Mouse (Mus musculus): ENCODE results near the gene Strn3. TPM values are rescaled to one million over a fixed set of nuclear protein-coding genes. Genes with fewer than 3 reads are reported as not detected.

The Strn3 gene
- polyA plus RNA-seq, 1 experiment: 31.3 TPM

DNA sequence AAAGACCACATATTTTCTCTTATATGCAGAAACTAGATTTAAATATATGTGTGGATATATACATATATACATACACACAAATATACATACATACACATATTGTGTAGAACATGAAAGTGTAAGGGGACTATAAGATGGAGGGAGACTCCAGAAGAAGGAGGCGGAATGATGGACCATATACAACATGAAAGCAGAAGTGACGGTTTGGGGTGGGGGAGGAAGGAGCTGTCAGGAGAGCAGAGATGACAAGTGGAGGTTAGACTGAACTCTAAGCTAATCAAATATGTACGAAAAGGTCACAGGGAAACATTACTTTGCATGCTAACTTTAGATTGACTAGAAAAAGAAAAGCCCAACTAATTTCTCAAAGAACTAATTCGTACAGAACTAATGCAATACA lies 119.0 kb downstream of the Strn3 start:
- H3ac ChIP-seq (ENCODE audit: control insufficient read depth, insufficient read length): no peak overlapping the region
- TF ChIP-seq E2F4 (IDR thresholded peaks at IDR 0.05; ENCODE audit: insufficient read depth) (no peak), USF1 (IDR thresholded peaks at IDR 0.05; ENCODE audit: low read depth) (no peak), POLR2AphosphoS2 (IDR thresholded peaks at IDR 0.05; ENCODE audit: insufficient read length, low read depth) (no peak)
- no peak overlapping the region for H3K4me2 ChIP-seq (ENCODE audit: low read depth)
- no peaks in the 10 kb centered on the region for H3K79me2 ChIP-seq (ENCODE audit: control insufficient read depth, insufficient read depth)
- H3K27me3 ChIP-seq (ENCODE audit: control insufficient read depth, insufficient read depth, insufficient read length): no peaks in the 10 kb centered on the region
- no peaks in the 10 kb centered on the region for H3K36me3 ChIP-seq (ENCODE audit: control insufficient read depth, insufficient read depth)
- H3K4me3 ChIP-seq: no peak overlapping the region

DNA sequence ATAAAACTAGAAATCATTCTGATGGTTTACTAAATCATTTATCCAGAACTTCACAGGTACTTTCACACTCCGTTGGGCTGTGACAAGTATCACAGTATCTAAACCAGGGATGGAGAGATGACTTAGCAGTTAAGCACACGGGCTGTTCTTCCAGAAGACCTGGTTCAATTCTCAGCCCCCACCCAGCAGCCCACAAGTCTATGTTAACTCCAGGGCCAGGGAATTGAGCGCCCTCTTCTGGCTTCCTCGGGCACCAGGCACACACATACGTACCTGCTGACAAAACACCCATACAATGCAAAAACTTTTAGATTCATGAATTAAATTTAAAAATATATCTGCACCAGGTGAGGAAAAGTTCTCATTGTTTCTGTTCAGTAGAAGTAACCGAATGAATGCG lies 121.8 kb downstream of the Strn3 start:
- Histone ChIP-seq H3ac (ENCODE audit: control insufficient read depth, insufficient read length) (no peak overlapping the region), H3K27me3 (ENCODE audit: control insufficient read depth, insufficient read depth, insufficient read length) (no peaks in the 10 kb centered on the region), H3K4me2 (ENCODE audit: low read depth) (no peak overlapping the region), H3K79me2 (ENCODE audit: control insufficient read depth, insufficient read depth) (no peaks in the 10 kb centered on the region), H3K4me3 (no peak overlapping the region), H3K36me3 (ENCODE audit: control insufficient read depth, insufficient read depth) (no peaks in the 10 kb centered on the region)
- TF ChIP-seq SRF (IDR thresholded peaks at IDR 0.05; ENCODE audit: control insufficient read depth, insufficient read length, low read depth): no peak
- TF ChIP-seq CEBPB (IDR thresholded peaks at IDR 0.05; ENCODE audit: insufficient read depth, poor library complexity, severe bottlenecking): no peak
- TF ChIP-seq TCF3 (IDR thresholded peaks at IDR 0.05; ENCODE audit: insufficient read length, low read depth): no peak
- no peak for TF ChIP-seq E2F4 (IDR thresholded peaks at IDR 0.05; ENCODE audit: insufficient read depth)
- no peak for TF ChIP-seq POLR2A (IDR thresholded peaks at IDR 0.05; ENCODE audit: insufficient read length, low read depth)
- no peak for TF ChIP-seq MYOG (IDR thresholded peaks at IDR 0.05; ENCODE audit: control insufficient read depth in 1 of 3, insufficient read depth in 1 of 3, insufficient read length in 2 of 3, low read depth in 2 of 3)
- no peak for TF ChIP-seq USF1 (IDR thresholded peaks at IDR 0.05; ENCODE audit: low read depth)
- no peak for TF ChIP-seq POLR2AphosphoS2 (IDR thresholded peaks at IDR 0.05; ENCODE audit: insufficient read length, low read depth)
- TF ChIP-seq MAX (IDR thresholded peaks at IDR 0.05; ENCODE audit: low read depth): no peak
- TF ChIP-seq TCF12 (IDR thresholded peaks at IDR 0.05; ENCODE audit: insufficient read depth, poor library complexity, severe bottlenecking): no peak
- no peak for TF ChIP-seq REST (IDR thresholded peaks at IDR 0.05; ENCODE audit: insufficient read depth, insufficient read length)
- no peak for TF ChIP-seq MYOD1 (IDR thresholded peaks at IDR 0.05; ENCODE audit: control insufficient read depth in 1 of 3, insufficient read length in 2 of 3, low read depth in 2 of 3)

DNA sequence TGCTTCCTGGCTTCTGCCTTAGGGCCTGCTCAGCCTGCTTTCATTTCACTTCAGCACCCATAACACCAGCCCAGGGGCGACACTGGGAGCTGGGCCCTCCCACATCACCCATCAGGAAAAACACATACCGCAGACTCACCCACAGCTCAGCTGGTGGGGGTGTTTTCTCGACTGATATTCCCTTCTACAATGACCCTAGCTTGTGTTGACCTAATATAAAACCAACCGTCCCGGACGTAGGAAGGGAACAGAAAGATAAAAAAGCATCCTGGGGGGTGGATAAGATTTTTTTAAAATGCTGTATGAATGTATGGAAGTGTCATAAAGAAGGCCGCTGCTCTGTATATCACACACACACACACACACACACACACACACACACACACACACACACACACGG lies 122.2 kb downstream of the Strn3 start:
- Histone ChIP-seq H3ac (ENCODE audit: control insufficient read depth, insufficient read length) (no peak overlapping the region), H3K4me3 (no peak overlapping the region), H3K79me2 (ENCODE audit: control insufficient read depth, insufficient read depth) (no peaks in the 10 kb centered on the region), H3K4me2 (ENCODE audit: low read depth) (no peak overlapping the region), H3K27me3 (ENCODE audit: control insufficient read depth, insufficient read depth, insufficient read length) (no peaks in the 10 kb centered on the region), H3K36me3 (ENCODE audit: control insufficient read depth, insufficient read depth) (no peaks in the 10 kb centered on the region)
- TF ChIP-seq E2F4 (IDR thresholded peaks at IDR 0.05; ENCODE audit: insufficient read depth): no peak
- no peak for TF ChIP-seq MAX (IDR thresholded peaks at IDR 0.05; ENCODE audit: low read depth)
- no peak for TF ChIP-seq MYOG (IDR thresholded peaks at IDR 0.05; ENCODE audit: control insufficient read depth in 1 of 3, insufficient read depth in 1 of 3, insufficient read length in 2 of 3, low read depth in 2 of 3)
- no peak for TF ChIP-seq REST (IDR thresholded peaks at IDR 0.05; ENCODE audit: insufficient read depth, insufficient read length)
- TF ChIP-seq MYOD1 (IDR thresholded peaks at IDR 0.05; ENCODE audit: control insufficient read depth in 1 of 3, insufficient read length in 2 of 3, low read depth in 2 of 3): no peak
- TF ChIP-seq SRF (IDR thresholded peaks at IDR 0.05; ENCODE audit: control insufficient read depth, insufficient read length, low read depth): no peak
- no peak for TF ChIP-seq POLR2AphosphoS2 (IDR thresholded peaks at IDR 0.05; ENCODE audit: insufficient read length, low read depth)
- TF ChIP-seq CEBPB (IDR thresholded peaks at IDR 0.05; ENCODE audit: insufficient read depth, poor library complexity, severe bottlenecking): no peak
- no peak for TF ChIP-seq TCF3 (IDR thresholded peaks at IDR 0.05; ENCODE audit: insufficient read length, low read depth)

DNA sequence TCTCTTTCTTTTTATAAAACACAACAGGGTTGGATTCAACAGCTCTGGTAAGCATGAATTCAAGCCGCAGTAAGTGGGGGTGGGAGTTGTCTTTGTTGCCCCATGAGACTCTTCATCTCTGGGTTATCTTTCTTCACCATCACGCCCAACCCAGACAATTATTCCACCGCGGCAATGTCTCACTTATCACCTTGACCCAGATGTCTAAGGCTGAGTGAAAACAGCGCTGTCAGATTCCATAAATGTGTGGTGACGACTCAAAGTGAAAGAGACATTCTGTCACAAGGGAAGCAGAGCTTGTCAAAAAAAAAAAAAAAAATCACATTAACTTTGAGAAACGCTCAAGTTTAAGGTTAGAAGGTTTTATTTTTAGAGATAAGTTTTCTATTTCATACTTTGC lies 124.5 kb downstream of the Strn3 start:
- TF ChIP-seq TCF3 (IDR thresholded peaks at IDR 0.05; ENCODE audit: insufficient read length, low read depth): no peak
- no peak for TF ChIP-seq USF1 (IDR thresholded peaks at IDR 0.05; ENCODE audit: low read depth)
- no peak for TF ChIP-seq CEBPB (IDR thresholded peaks at IDR 0.05; ENCODE audit: insufficient read depth, poor library complexity, severe bottlenecking)
- no peak for TF ChIP-seq REST (IDR thresholded peaks at IDR 0.05; ENCODE audit: insufficient read depth, insufficient read length)
- no peak for TF ChIP-seq MAX (IDR thresholded peaks at IDR 0.05; ENCODE audit: low read depth)
- TF ChIP-seq POLR2A (IDR thresholded peaks at IDR 0.05; ENCODE audit: insufficient read length, low read depth): no peak
- no peak for TF ChIP-seq E2F4 (IDR thresholded peaks at IDR 0.05; ENCODE audit: insufficient read depth)
- TF ChIP-seq POLR2AphosphoS2 (IDR thresholded peaks at IDR 0.05; ENCODE audit: insufficient read length, low read depth): no peak
- TF ChIP-seq MYOG (IDR thresholded peaks at IDR 0.05; ENCODE audit: control insufficient read depth in 1 of 3, insufficient read depth in 1 of 3, insufficient read length in 2 of 3, low read depth in 2 of 3): no peak
- TF ChIP-seq MYOD1 (IDR thresholded peaks at IDR 0.05; ENCODE audit: control insufficient read depth in 1 of 3, insufficient read length in 2 of 3, low read depth in 2 of 3): no peak
- TF ChIP-seq TCF12 (IDR thresholded peaks at IDR 0.05; ENCODE audit: insufficient read depth, poor library complexity, severe bottlenecking): no peak
- TF ChIP-seq SRF (IDR thresholded peaks at IDR 0.05; ENCODE audit: control insufficient read depth, insufficient read length, low read depth): no peak
- no peak overlapping the region for H3K4me3 ChIP-seq
- no peak overlapping the region for H3K4me2 ChIP-seq (ENCODE audit: low read depth)
- H3K27me3 ChIP-seq (ENCODE audit: control insufficient read depth, insufficient read depth, insufficient read length): no peaks in the 10 kb centered on the region
- no peak overlapping the region for H3ac ChIP-seq (ENCODE audit: control insufficient read depth, insufficient read length)
- H3K36me3 ChIP-seq (ENCODE audit: control insufficient read depth, insufficient read depth): no peaks in the 10 kb centered on the region
- no peaks in the 10 kb centered on the region for H3K79me2 ChIP-seq (ENCODE audit: control insufficient read depth, insufficient read depth)

DNA sequence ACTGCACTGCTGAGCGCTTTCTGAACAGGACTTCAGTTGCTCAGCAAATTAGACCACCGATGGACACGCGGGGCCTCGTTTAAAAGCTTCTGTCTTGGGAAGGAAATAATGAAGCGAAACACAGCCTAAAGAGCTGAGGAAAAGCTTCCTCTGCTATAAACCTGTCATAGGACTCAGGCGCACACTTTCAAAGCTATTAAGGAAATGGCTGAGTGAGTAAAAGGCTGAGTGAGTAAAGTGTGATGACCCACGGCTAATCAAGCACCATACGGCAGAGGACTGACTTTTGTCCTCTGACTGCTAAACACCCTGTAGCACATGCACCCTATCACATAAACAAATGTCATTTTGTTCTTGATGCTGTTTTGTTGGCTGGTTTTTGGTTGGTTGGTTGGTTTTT lies 130.3 kb downstream of the Strn3 start:
- Histone ChIP-seq H3K27me3 (ENCODE audit: control insufficient read depth, insufficient read depth, insufficient read length) (no peaks in the 10 kb centered on the region), H3K4me2 (ENCODE audit: low read depth) (no peak overlapping the region), H3ac (ENCODE audit: control insufficient read depth, insufficient read length) (no peak overlapping the region), H3K4me3 (no peak overlapping the region), H3K36me3 (ENCODE audit: control insufficient read depth, insufficient read depth) (no peaks in the 10 kb centered on the region), H3K79me2 (ENCODE audit: control insufficient read depth, insufficient read depth) (no peaks in the 10 kb centered on the region)
- TF ChIP-seq E2F4 (IDR thresholded peaks at IDR 0.05; ENCODE audit: insufficient read depth) (no peak), USF1 (IDR thresholded peaks at IDR 0.05; ENCODE audit: low read depth) (no peak), REST (IDR thresholded peaks at IDR 0.05; ENCODE audit: insufficient read depth, insufficient read length) (no peak), MYOG (IDR thresholded peaks at IDR 0.05; ENCODE audit: control insufficient read depth in 1 of 3, insufficient read depth in 1 of 3, insufficient read length in 2 of 3, low read depth in 2 of 3) (no peak), POLR2A (IDR thresholded peaks at IDR 0.05; ENCODE audit: insufficient read length, low read depth) (no peak), MYOD1 (IDR thresholded peaks at IDR 0.05; ENCODE audit: control insufficient read depth in 1 of 3, insufficient read length in 2 of 3, low read depth in 2 of 3) (no peak), CEBPB (IDR thresholded peaks at IDR 0.05; ENCODE audit: insufficient read depth, poor library complexity, severe bottlenecking) (no peak), TCF3 (IDR thresholded peaks at IDR 0.05; ENCODE audit: insufficient read length, low read depth) (no peak)

Other genes starting within 250 kb of the Strn3 start
- gene Coch, start 98.6 kb downstream of the Strn3 start, polyA plus RNA-seq (2012; fragmentation: generic; extraction: Trizol): 0.01 TPM
- gene Ap4s1, start 864 bp downstream of the Strn3 start, polyA plus RNA-seq (2012; fragmentation: generic; extraction: Trizol): 12.4 TPM
- 15.4 TPM for gene Hectd1, start 137.6 kb upstream of the Strn3 start, polyA plus RNA-seq (2012; fragmentation: generic; extraction: Trizol)

Measured in myocyte (in vitro differentiated cells).